Mouse (Mus musculus): ENCODE measurements around the gene Sbno2. TPM values are rescaled to one million over a fixed set of nuclear protein-coding genes. Genes with fewer than 3 reads are reported as not detected.

The Sbno2 gene
- polyA plus RNA-seq, 1 experiment from 2014 or later: 9.6 TPM

DNA sequence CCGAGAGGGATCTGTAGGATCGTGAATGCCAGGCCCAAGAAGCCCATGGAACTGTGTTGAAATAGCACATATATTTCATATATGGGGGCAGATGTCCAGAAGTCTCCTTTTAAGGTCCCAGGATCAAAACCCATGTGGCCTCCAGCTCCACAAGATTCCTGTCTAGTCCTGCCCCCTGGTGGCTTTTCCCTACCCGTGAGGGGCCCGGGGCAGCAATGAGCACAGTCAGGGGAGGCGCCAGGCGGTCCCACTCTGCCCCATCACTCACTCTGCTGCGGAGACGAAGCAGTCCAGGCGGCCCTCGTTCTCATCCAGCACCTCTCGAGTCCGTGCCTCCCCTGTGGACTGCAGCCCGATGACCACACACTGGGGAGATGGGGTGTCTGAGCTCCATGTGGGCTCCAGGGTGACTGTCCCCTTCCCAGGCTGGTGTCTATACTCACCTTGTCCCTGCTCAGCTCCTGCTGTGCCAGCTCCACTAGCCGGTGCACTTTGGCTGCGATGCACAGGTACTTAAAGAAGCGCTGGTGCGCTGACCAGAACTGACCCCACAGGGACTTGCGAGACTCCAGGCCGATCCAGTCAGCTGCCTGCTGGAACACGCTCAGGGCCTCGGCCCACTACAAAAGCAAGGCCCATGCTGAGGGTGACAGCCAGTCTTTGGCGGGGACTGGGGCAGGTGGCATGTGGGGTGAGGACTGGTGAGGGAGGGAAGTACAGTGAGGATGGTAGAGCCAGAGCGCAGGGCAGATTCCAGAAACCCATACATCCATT lies 41.3 kb downstream of the Sbno2 start:
- Histone ChIP-seq H3K36me3 (ENCODE audit: insufficient read depth, low read length) (peaks cover 33% of the 10 kb centered on the region), H3K4me2 (ENCODE audit: low read length) (no peak overlapping the region), H3K9me3 (replicated peaks; ENCODE audit: low read length) (no peaks in the 10 kb centered on the region), H3K4me1 (replicated peaks; ENCODE audit: insufficient read depth, low read length) (no peaks in the 10 kb centered on the region), H3K4me3 (replicated peaks; ENCODE audit: low read depth, low read length) (no peak overlapping the region), H3K27me3 (ENCODE audit: insufficient read depth, low read length) (no peaks in the 10 kb centered on the region), H3K27ac (no peak overlapping the region), H3K9ac (ENCODE audit: low read depth, low read length) (peak overlapping the region; percentile 4; the same call in 1 of the 2 replicates)
- WGBS: 76% methylated on average over 23 of the region's 23 CpGs
- no peak for ATAC-seq (replicated peaks; ENCODE audit: low FRiP score, low read depth)
- DNase-seq (ENCODE audit: low spot score): no peak
- peak; percentile 48 for TF ChIP-seq CTCF (IDR thresholded peaks at IDR 0.05; ENCODE audit: low read depth)

DNA sequence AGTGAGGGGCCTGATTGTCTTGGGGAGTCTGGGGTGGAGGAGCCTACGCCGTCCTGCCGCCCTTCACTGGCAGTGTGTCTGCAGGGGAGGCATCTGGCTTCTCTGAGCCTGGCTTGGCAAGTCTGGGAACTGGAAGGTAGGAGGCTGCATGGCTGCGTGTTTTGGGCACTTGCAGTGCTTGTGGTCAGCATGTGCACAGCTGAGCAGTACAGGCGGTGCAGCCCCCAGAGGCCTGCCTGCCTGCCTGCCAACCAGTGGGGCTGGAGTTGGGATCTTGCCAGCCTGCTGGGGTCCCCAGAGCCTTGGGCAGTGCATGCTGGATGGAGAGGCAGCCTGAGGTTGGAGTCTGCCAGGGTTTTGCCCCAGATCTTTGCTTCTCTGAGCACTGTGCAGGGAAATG lies 42.3 kb downstream of the Sbno2 start:
- Histone ChIP-seq H3K9me3 (replicated peaks; ENCODE audit: low read length) (no peaks in the 10 kb centered on the region), H3K4me2 (ENCODE audit: low read length) (no peak overlapping the region), H3K27ac (no peak overlapping the region), H3K9ac (ENCODE audit: low read depth, low read length) (no peak overlapping the region), H3K4me3 (replicated peaks; ENCODE audit: low read depth, low read length) (no peak overlapping the region), H3K4me1 (replicated peaks; ENCODE audit: insufficient read depth, low read length) (no peaks in the 10 kb centered on the region), H3K27me3 (ENCODE audit: insufficient read depth, low read length) (no peaks in the 10 kb centered on the region), H3K36me3 (ENCODE audit: insufficient read depth, low read length) (peaks cover 40% of the 10 kb centered on the region)
- no peak for TF ChIP-seq CTCF (IDR thresholded peaks at IDR 0.05; ENCODE audit: low read depth)
- no peak for DNase-seq (ENCODE audit: low spot score)
- WGBS: 89% methylated on average over 5 of the region's 5 CpGs
- no peak for ATAC-seq (replicated peaks; ENCODE audit: low FRiP score, low read depth)

DNA sequence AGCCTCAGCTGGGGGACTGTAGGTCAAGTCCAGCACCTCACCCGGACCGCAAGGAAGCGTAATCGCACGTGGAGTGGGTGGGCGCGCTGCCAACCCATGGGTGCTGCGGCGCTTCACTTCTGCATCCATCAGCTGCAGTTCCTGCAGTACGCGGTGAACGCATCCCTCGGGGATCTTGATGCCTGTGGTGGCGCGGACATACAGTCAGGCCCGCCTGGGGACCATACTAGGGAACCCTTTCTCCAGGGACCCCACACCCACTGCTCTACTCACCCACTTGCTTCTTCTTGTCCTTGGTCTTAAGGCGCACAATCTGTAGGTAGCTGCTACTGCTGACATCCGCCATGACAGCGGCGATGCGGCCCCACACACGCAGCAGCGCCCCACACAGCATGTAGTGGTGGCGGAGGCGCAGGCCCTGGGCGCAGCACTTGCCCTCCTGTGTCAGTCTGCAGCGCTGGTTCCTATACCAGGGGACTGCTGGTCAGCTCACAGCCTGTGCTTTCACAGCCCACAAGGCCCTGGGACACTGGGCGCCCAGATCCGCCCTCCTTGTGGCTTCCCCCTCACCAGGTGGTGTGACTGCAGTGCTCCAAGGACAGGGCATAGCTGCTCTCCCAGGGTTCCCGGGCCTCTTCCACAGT lies 47.6 kb downstream of the Sbno2 start:
- WGBS: 83% methylated on average over 30 of the region's 30 CpGs
- Histone ChIP-seq H3K9me3 (replicated peaks; ENCODE audit: low read length) (no peaks in the 10 kb centered on the region), H3K9ac (ENCODE audit: low read depth, low read length) (no peak overlapping the region; the same call in 1 of the 2 replicates), H3K36me3 (ENCODE audit: insufficient read depth, low read length) (peaks cover 45% of the 10 kb centered on the region), H3K27me3 (ENCODE audit: insufficient read depth, low read length) (no peaks in the 10 kb centered on the region), H3K27ac (no peak overlapping the region; the same call in 1 of the 2 replicates), H3K4me3 (replicated peaks; ENCODE audit: low read depth, low read length) (no peak overlapping the region), H3K4me1 (replicated peaks; ENCODE audit: insufficient read depth, low read length) (peaks cover 11% of the 10 kb centered on the region), H3K4me2 (ENCODE audit: low read length) (no peak overlapping the region)
- DNase-seq (ENCODE audit: low spot score): no peak
- no peak for ATAC-seq (replicated peaks; ENCODE audit: low FRiP score, low read depth)
- TF ChIP-seq CTCF (IDR thresholded peaks at IDR 0.05; ENCODE audit: low read depth): no peak

DNA sequence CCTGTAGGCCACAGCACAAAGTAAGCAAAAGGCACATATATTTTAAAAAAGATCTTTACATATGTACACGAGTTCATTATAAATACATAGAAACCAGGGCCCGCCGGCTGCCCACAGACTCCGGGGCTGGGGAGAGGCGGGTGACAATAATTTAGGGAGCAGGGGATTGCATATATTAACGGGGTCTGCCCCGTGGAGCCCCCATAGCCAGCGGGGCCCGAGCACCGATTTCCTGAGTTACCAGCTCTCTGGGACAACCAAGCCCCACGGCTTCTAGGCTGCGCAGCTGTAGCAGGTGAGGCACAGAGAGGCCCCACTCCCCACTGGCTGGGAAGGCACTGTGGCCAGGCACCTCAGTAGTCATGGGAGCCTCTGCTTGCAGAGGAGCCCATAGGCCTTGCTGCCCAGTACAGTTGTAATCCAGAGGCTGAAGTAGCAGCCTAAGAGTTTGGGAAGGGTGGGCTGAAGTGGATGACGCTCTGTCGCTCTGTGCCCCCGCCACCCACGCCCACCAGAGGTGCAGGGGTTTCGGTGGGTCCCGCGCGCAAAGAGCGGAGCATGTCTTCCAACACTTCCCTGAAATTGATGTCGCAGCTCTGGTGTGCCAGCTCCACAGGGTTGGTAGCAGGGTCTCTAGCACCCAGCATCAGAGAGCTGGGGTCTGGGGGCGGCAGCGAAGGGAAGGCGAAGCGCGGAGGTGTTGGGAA lies 48.2 kb downstream of the Sbno2 start:
- Histone ChIP-seq H3K4me1 (replicated peaks; ENCODE audit: insufficient read depth, low read length) (peaks cover 17% of the 10 kb centered on the region), H3K9ac (ENCODE audit: low read depth, low read length) (no peak overlapping the region), H3K27me3 (ENCODE audit: insufficient read depth, low read length) (no peaks in the 10 kb centered on the region), H3K9me3 (replicated peaks; ENCODE audit: low read length) (no peaks in the 10 kb centered on the region), H3K4me2 (ENCODE audit: low read length) (no peak overlapping the region), H3K36me3 (ENCODE audit: insufficient read depth, low read length) (peaks cover 38% of the 10 kb centered on the region), H3K27ac (0 out of 2 replicates have a peak overlapping the region, but pooled peaks have one; percentile 19), H3K4me3 (replicated peaks; ENCODE audit: low read depth, low read length) (no peak overlapping the region)
- WGBS: 93% methylated on average over 27 of the region's 27 CpGs
- no peak for TF ChIP-seq CTCF (IDR thresholded peaks at IDR 0.05; ENCODE audit: low read depth)
- no peak for DNase-seq (ENCODE audit: low spot score)
- no peak for ATAC-seq (replicated peaks; ENCODE audit: low FRiP score, low read depth)

DNA sequence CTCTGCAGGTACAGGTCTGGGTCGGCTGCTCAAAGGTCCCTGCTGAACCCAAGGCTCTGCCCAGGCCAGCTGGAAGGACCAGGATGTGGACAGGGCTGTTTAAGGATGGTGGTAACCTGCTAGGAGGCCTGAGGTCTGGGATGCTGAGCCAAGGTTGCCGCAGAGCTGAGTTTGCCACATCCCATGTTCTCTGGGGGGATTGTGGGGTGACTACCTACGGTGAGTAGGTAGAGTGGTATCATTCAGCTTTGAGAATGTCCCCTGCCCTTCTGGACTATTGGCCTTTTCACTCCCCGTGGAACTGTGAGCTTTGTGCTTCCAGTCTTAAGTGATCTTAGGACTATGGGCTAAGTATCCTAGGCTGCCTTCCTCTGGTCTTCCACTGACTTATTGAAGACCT lies 48.9 kb downstream of the Sbno2 start:
- 91% methylated on average over 4 of the region's 4 CpGs for WGBS
- Histone ChIP-seq H3K36me3 (ENCODE audit: insufficient read depth, low read length) (peaks cover 33% of the 10 kb centered on the region), H3K4me3 (replicated peaks; ENCODE audit: low read depth, low read length) (no peak overlapping the region), H3K27me3 (ENCODE audit: insufficient read depth, low read length) (no peaks in the 10 kb centered on the region), H3K9me3 (replicated peaks; ENCODE audit: low read length) (no peaks in the 10 kb centered on the region), H3K9ac (ENCODE audit: low read depth, low read length) (no peak overlapping the region), H3K4me2 (ENCODE audit: low read length) (no peak overlapping the region), H3K27ac (no peak overlapping the region), H3K4me1 (replicated peaks; ENCODE audit: insufficient read depth, low read length) (peaks cover 18% of the 10 kb centered on the region)
- ATAC-seq (replicated peaks; ENCODE audit: low FRiP score, low read depth): no peak
- TF ChIP-seq CTCF (IDR thresholded peaks at IDR 0.05; ENCODE audit: low read depth): no peak
- DNase-seq (ENCODE audit: low spot score): no peak

DNA sequence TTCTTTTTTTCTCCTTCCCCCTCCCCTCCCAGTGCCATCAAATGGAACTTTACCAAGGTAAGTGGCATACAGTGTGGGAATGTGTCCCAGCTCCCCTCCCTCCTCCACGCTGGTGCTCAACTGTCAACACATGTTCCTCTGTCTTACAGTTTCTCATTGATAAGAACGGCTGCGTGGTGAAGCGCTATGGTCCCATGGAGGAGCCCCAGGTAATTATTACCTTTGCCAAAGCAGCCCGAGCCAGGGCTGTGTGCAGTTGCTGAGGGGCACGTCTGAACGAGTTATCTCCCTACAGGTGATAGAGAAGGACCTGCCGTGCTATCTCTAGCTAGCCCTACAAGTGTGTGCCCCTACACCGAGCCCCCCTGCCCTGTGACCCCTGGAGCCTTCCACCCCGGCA lies 49.5 kb downstream of the Sbno2 start:
- 74% methylated on average over 8 of the region's 10 CpGs for WGBS

More for the DNA sequence above, 49.5 kb downstream of the Sbno2 start:
- Histone ChIP-seq H3K27me3 (ENCODE audit: insufficient read depth, low read length) (no peaks in the 10 kb centered on the region), H3K4me3 (replicated peaks; ENCODE audit: low read depth, low read length) (no peak overlapping the region; the same call in 1 of the 2 replicates), H3K36me3 (ENCODE audit: insufficient read depth, low read length) (peaks cover 33% of the 10 kb centered on the region), H3K27ac (no peak overlapping the region), H3K4me1 (replicated peaks; ENCODE audit: insufficient read depth, low read length) (peaks cover 21% of the 10 kb centered on the region), H3K9ac (ENCODE audit: low read depth, low read length) (no peak overlapping the region), H3K9me3 (replicated peaks; ENCODE audit: low read length) (no peaks in the 10 kb centered on the region), H3K4me2 (ENCODE audit: low read length) (peak overlapping the region; percentile 71; the same call in 1 of the 2 replicates)
- TF ChIP-seq CTCF (IDR thresholded peaks at IDR 0.05; ENCODE audit: low read depth): no peak
- ATAC-seq (replicated peaks; ENCODE audit: low FRiP score, low read depth) (no peak), DNase-seq (ENCODE audit: low spot score) (no peak)

Data from kidney, postnatal 0 days (tissue).